Mouse (Mus musculus): ENCODE measurements around the gene Tnxb.

DNA sequence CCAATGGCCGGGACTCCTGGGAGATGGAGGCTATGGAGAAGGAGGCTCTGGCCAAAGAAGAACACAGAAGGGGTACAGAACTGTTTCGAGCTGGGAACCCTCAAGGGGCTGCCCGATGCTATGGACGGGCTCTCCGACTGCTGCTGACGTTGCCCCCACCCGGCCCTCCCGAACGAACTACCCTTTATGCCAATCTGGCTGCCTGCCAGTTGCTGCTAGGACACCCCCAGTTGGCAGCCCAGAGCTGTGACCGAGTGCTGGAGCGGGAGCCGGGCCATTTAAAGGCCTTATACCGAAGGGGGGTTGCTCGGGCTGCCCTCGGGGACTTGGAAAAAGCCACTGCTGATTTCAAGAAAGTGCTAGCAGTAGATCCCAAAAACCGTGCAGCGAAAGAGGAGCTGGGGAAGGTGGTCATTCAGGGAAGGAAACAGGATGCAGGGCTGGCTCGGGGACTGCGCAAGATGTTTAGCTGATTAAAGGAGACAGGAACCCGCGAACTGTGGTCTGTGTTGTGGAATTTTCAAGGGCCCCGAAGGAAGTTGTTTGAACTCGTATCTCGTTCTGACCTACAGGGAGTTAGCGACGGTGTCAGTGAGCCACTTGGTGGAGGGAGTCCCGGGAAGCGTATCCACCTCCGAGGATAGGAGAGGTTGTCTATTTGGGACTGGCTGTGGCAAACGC is 24.4 kb upstream of the Tnxb start:
- no peak for TF ChIP-seq CTCF (IDR thresholded peaks at IDR 0.05; ENCODE audit: low read depth, low read length)
- TF ChIP-seq POLR2A (IDR thresholded peaks at IDR 0.05; ENCODE audit: extremely low read depth, insufficient read depth, low read length): no peak

Measured in liver, adult 2 months (tissue).